In the genomic region with DNA sequence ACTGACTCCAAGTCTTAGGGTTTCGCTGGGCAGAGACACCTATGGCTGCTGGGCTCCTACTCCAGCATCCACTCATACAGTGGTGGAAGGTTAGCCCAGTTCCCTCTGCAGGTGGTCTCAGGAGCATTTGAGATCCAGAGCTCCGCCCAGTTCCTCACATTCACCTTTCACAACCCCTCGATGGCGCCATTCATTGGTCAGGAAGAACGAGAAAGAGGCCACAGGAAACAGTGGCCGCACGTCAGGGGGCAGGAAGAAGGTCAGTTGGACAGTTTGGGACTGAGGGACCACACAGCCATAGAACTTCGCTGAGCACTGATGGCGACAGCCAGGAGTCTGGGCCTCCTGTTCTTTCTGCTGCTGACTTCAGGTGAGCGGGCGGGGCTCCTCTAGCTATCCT, we compare ENCODE assay signal across 16 mouse cellular contexts. TPM values are rescaled to one million over a fixed set of nuclear protein-coding genes. Genes with fewer than 3 reads are reported as not detected.
A peak's percentile ranks its signal among the peaks of the same experiment; 100 is the strongest.
DNase-seq lines count a peak whose midpoint lies in the region; ATAC-seq and TF ChIP-seq lines count a peak whose summit lies in the region.
"Had no signal": no experiment of that assay in that cellular context is flagged by ENCODE, and none has a peak within 500 bp of the region (broad histone marks: within the 10 kb centered on the region; RNA-seq: fewer than 3 reads in every experiment).

A gene (plus strand): TSS at position 242 of the 400 bp plus-strand sequence.

- H3K4me3 ChIP-seq in kidney, adult 2 months (ENCODE audit: insufficient read depth, low read depth, low read length) = no peak within 1 kb of the TSS
- H3K4me3 ChIP-seq in C2C12 (ENCODE audit: insufficient read depth, poor library complexity, severe bottlenecking) = no peak within 1 kb of the TSS
- no peak within 1 kb of the TSS for H3K4me3 ChIP-seq in limb, embryonic 10.5 days
- no peak within 1 kb of the TSS for H3K4me3 ChIP-seq in midbrain, postnatal 0 days (ENCODE audit: low read depth, low read length)
- no peak within 1 kb of the TSS for H3K4me3 ChIP-seq in forebrain, embryonic 14.5 days (ENCODE audit: low read depth, low read length)
- H3K4me3 ChIP-seq: embryonic facial prominence, embryonic 10.5 days had no signal

- no peaks in the 10 kb centered on the region for H3K79me3 ChIP-seq in C2C12 (ENCODE audit: low read depth)

- DNase-seq in kidney, postnatal 10 days = peak; percentile 12
- DNase-seq in kidney, adult 2 months = no peak
- DNase-seq in limb, embryonic 10.5 days (ENCODE audit: low spot score) = no peak
- DNase-seq in midbrain, postnatal 0 days (ENCODE audit: low spot score) = no peak
- DNase-seq in forebrain, embryonic 14.5 days (ENCODE audit: low spot score) = no peak
- DNase-seq in left cerebral cortex, adult 11 months (ENCODE audit: low spot score) = no peak
- DNase-seq: adrenal gland, postnatal 14 days; cerebellum, postnatal 10 days; kidney, adult 8-10 months; lung, postnatal 4 days; retina, postnatal 1 day; spleen, adult 18-20 months had no signal

- no peaks in the 10 kb centered on the region for H3K27me3 ChIP-seq in kidney, adult 2 months (replicated peaks; ENCODE audit: control insufficient read depth, insufficient read depth, low read length)
- H3K27me3 ChIP-seq in C2C12 (ENCODE audit: control insufficient read depth, insufficient read depth, insufficient read length) = no peaks in the 10 kb centered on the region
- no peaks in the 10 kb centered on the region for H3K27me3 ChIP-seq in limb, embryonic 10.5 days (ENCODE audit: low read depth, poor library complexity, severe bottlenecking)
- no peaks in the 10 kb centered on the region for H3K27me3 ChIP-seq in midbrain, postnatal 0 days (ENCODE audit: insufficient read depth, low read length)
- no peaks in the 10 kb centered on the region for H3K27me3 ChIP-seq in forebrain, embryonic 14.5 days (replicated peaks; ENCODE audit: control insufficient read depth, insufficient read depth, low read length)

- H3K79me2 ChIP-seq in C2C12 (ENCODE audit: control insufficient read depth, insufficient read depth) = peaks cover 17% of the 10 kb centered on the region

- ATAC-seq in midbrain, postnatal 0 days (ENCODE audit: low FRiP score) = no peak
- no peak for ATAC-seq in frontal cortex, adult (ENCODE audit: low TSS enrichment)
- ATAC-seq in forebrain, embryonic 14.5 days = no peak

- peak within 1 kb of the TSS; percentile 45 for H3ac ChIP-seq in C2C12 (ENCODE audit: control insufficient read depth, insufficient read length, low read depth)

- H3K9ac ChIP-seq in midbrain, postnatal 0 days (replicated peaks; ENCODE audit: low read length, poor library complexity, severe bottlenecking) = 0 out of 2 replicates have a peak within 1 kb of the TSS, but pooled peaks have one; percentile 4
- H3K9ac ChIP-seq in forebrain, embryonic 14.5 days (ENCODE audit: low read length) = no peak within 1 kb of the TSS

- TF ChIP-seq CTCF in kidney, adult 2 months (conservative IDR thresholded peaks at IDR 0.05; ENCODE audit: insufficient read depth, insufficient read length, low read depth, low read length) = no peak
- TF ChIP-seq CTCF in C2C12 (IDR thresholded peaks at IDR 0.05; ENCODE audit: control insufficient read depth, insufficient read depth, insufficient read length) = no peak
- TF ChIP-seq CTCF in midbrain, postnatal 0 days (IDR thresholded peaks at IDR 0.05) = no peak

- no peak within 1 kb of the TSS for H3K4me2 ChIP-seq in midbrain, postnatal 0 days (ENCODE audit: low read depth, low read length, poor library complexity, severe bottlenecking)
- H3K4me2 ChIP-seq in forebrain, embryonic 14.5 days (ENCODE audit: low read length) = no peak within 1 kb of the TSS

- no peak within 1 kb of the TSS for H3K27ac ChIP-seq in kidney, adult 2 months (ENCODE audit: insufficient read depth, low read depth, low read length)
- 0 out of 2 replicates have a peak within 1 kb of the TSS, but pooled peaks have one; percentile 28 for H3K27ac ChIP-seq in limb, embryonic 10.5 days
- H3K27ac ChIP-seq in midbrain, postnatal 0 days (ENCODE audit: low read depth, low read length) = no peak within 1 kb of the TSS
- H3K27ac ChIP-seq in forebrain, embryonic 14.5 days (ENCODE audit: low read depth, low read length) = no peak within 1 kb of the TSS
- H3K27ac ChIP-seq: embryonic facial prominence, embryonic 10.5 days had no signal

- TF ChIP-seq POLR2A in kidney, adult 2 months (IDR thresholded peaks at IDR 0.05; ENCODE audit: low read depth, low read length) = no peak

- 66% methylated on average over 11 of the region's 11 CpGs for WGBS in kidney, adult 2 months
- WGBS in limb, embryonic 10.5 days = 79% methylated on average over 11 of the region's 11 CpGs
- 81% methylated on average over 11 of the region's 11 CpGs for WGBS in midbrain, postnatal 0 days
- 81% methylated on average over 11 of the region's 11 CpGs for WGBS in forebrain, embryonic 14.5 days

- no peaks in the 10 kb centered on the region for H3K4me1 ChIP-seq in kidney, adult 2 months (ENCODE audit: control insufficient read depth, insufficient read depth, low read length)
- peaks cover 6% of the 10 kb centered on the region; the same call in 1 of the 2 replicates for H3K4me1 ChIP-seq in limb, embryonic 10.5 days
- no peaks in the 10 kb centered on the region for H3K4me1 ChIP-seq in midbrain, postnatal 0 days (ENCODE audit: insufficient read depth, low read length)
- no peaks in the 10 kb centered on the region for H3K4me1 ChIP-seq in forebrain, embryonic 14.5 days (ENCODE audit: control insufficient read depth, insufficient read depth, low read length)

- no peaks in the 10 kb centered on the region; the same call in 1 of the 2 replicates for H3K36me3 ChIP-seq in kidney, adult 2 months (ENCODE audit: control insufficient read depth, insufficient read depth, low read length)
- H3K36me3 ChIP-seq in C2C12 (ENCODE audit: control insufficient read depth, insufficient read depth) = no peaks in the 10 kb centered on the region
- H3K36me3 ChIP-seq in limb, embryonic 10.5 days = peaks cover 2% of the 10 kb centered on the region; the same call in 1 of the 2 replicates
- H3K36me3 ChIP-seq in midbrain, postnatal 0 days (ENCODE audit: insufficient read depth, low read length) = peaks cover 24% of the 10 kb centered on the region
- peaks cover 37% of the 10 kb centered on the region for H3K36me3 ChIP-seq in forebrain, embryonic 14.5 days (ENCODE audit: control insufficient read depth, insufficient read depth, low read length)

- H3K9me3 ChIP-seq in limb, embryonic 10.5 days (replicated peaks) = no peaks in the 10 kb centered on the region
- H3K9me3 ChIP-seq in midbrain, postnatal 0 days (ENCODE audit: low read length) = no peaks in the 10 kb centered on the region
- no peaks in the 10 kb centered on the region for H3K9me3 ChIP-seq in forebrain, embryonic 14.5 days (replicated peaks; ENCODE audit: control insufficient read depth, low read length)
- H3K9me3 ChIP-seq: embryonic facial prominence, embryonic 10.5 days had no signal

TF ChIP-seq in C2C12, 6 proteins besides CTCF, POLR2A, EP300 and RAD21:
- TF ChIP-seq CEBPB (IDR thresholded peaks at IDR 0.05; ENCODE audit: low read depth) (no peak), MYOG (IDR thresholded peaks at IDR 0.05; ENCODE audit: control insufficient read depth, extremely low read depth, insufficient read length) (no peak), USF1 (IDR thresholded peaks at IDR 0.05; ENCODE audit: low read depth) (no peak), MAX (IDR thresholded peaks at IDR 0.05) (no peak), MYOD1 (IDR thresholded peaks at IDR 0.05; ENCODE audit: control insufficient read depth, insufficient read length, low read depth) (no peak)

RNA-seq across cellular contexts. Expression of the gene that starts here (rescaled TPM):
- 9.9 and 12.7 TPM in 2 replicates for polyA plus RNA-seq in kidney, adult 2 months (2012; rRNA removed)
- polyA plus RNA-seq in C2C12 (2012; fragmentation: generic; extraction: Trizol) = 19.4 TPM
- 3.4 and 4.2 TPM in 2 replicates for polyA plus RNA-seq in limb, embryonic 10.5 days (2016; fragmentation: Nextera tagmentation; extraction: Ambion mirVana)
- total RNA-seq in midbrain, postnatal 0 days (2014; rRNA removed) = 1.5 and 1.7 TPM in 2 replicates
- 0.59 and 0.88 TPM in 2 replicates for polyA plus RNA-seq in midbrain, postnatal 0 days (2015; fragmentation: Nextera tagmentation; extraction: Ambion mirVana)
- polyA plus RNA-seq in forebrain, embryonic 14.5 days (2014; fragmentation: Nextera tagmentation; extraction: Ambion mirVana) = 1.2 TPM in 2 replicates
- total RNA-seq: MEL had no signal
